Mouse (Mus musculus) heart, postnatal 0 days (tissue): ENCODE measurements around the gene Plcb1.

Experiments used
- CTCF ChIP-seq: IDR thresholded peaks from 2 replicates; pipeline ENCODE4 v1.5.1; 2016; ENCODE audit warnings: antibody characterized with exemption, control low read depth, low read depth
- EP300 ChIP-seq: IDR thresholded peaks from 2 replicates; pipeline ENCODE4 v1.6.1; 2016; ENCODE audit warnings: antibody characterized with exemption, low read depth

DNA sequence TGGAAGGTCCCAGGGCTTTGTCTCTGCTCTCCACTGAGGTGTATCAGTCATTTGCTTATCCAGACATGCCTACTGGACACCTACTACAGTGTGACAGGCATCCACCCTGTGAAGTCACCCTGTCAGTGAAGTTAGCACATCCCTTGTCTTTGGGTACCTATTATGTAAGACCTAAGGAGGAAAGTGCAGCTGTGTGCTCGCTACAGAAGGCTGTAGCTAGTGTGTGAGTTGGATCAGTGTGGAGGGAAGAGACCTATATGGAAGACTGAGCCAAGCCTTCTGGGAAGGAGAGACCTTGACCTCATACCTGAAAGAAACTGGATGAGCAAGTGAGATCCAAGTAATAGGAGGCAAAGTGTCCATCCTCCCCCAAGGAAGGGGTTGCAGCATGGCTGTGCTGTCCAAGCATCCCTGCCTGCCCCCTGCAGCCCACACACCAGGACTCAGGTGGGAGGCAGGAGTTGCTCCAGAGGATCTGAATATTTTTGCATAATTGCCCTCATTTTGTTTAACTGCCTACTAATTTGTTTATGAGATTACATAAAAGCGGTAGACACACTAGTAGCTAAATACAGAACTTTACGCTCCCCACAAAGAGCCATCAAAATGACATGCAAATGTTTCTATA lies 328.7 kb downstream of the Plcb1 start:
- TF ChIP-seq EP300 (no peak), CTCF (no peak)
